Mouse (Mus musculus) midbrain, embryonic 14.5 days (tissue): ENCODE results near the gene Ednra. TPM values are rescaled to one million over a fixed set of nuclear protein-coding genes. Genes with fewer than 3 reads are reported as not detected.
A peak's percentile ranks its signal among the peaks of the same experiment; 100 is the strongest.

Experiments used
- ATAC-seq: fragments of 200-750 bp; cut with Nextera tagmentation; 2 replicates; pipeline ENCODE4 v1.8.0; 2017; ENCODE audit warnings: moderate number of reproducible peaks, moderate library complexity; ENCODE audit not compliant: low FRiP score, low TSS enrichment
- DNase-seq: peaks from one replicate; pipeline ENCODE4 v3.0.0-alpha.2; 2015
- H3K27ac ChIP-seq: fragments of 300-500 bp; sonication (generic); replicated peaks from 2 replicates; pipeline ENCODE4 v1.5.1; 2014; ENCODE audit warnings: mild to moderate bottlenecking, low read depth, low read length, moderate library complexity
- H3K27me3 ChIP-seq: fragments of 300-500 bp; sonication (generic); 2 replicates; pipeline ENCODE4 v1.6.1; 2014; ENCODE audit warnings: low read length, control low read depth, mixed read lengths; ENCODE audit not compliant: control insufficient read depth, insufficient read depth
- H3K36me3 ChIP-seq: fragments of 300-500 bp; sonication (generic); 2 replicates; pipeline ENCODE4 v1.6.1; 2014; ENCODE audit warnings: low read length, control low read depth; ENCODE audit not compliant: control insufficient read depth, insufficient read depth
- H3K4me1 ChIP-seq: fragments of 300-500 bp; sonication (generic); 2 replicates; pipeline ENCODE4 v1.6.1; 2014; ENCODE audit warnings: mild to moderate bottlenecking, antibody characterized with exemption, low read length, control low read depth; ENCODE audit not compliant: control insufficient read depth, insufficient read depth
- H3K4me2 ChIP-seq: fragments of 300-500 bp; sonication (generic); 2 replicates; pipeline ENCODE4 v1.6.1; 2014; ENCODE audit warnings: mild to moderate bottlenecking, low read length, moderate library complexity
- H3K4me3 ChIP-seq: fragments of 300-500 bp; sonication (generic); replicated peaks from 2 replicates; pipeline ENCODE4 v1.5.1; 2014; ENCODE audit warnings: low read depth, low read length
- H3K9ac ChIP-seq: fragments of 300-500 bp; sonication (generic); replicated peaks from 2 replicates; pipeline ENCODE4 v1.6.1; 2014; ENCODE audit warnings: mild to moderate bottlenecking, low read length, moderate library complexity
- H3K9me3 ChIP-seq: fragments of 300-500 bp; sonication (generic); 2 replicates; pipeline ENCODE4 v1.6.1; 2016; ENCODE audit warnings: low read length, control low read depth, mixed read lengths; ENCODE audit not compliant: control insufficient read depth
- WGBS: fragments of 180-500 bp; shearing (Covaris S2); extraction: QIAGEN DNeasy Blood & Tissue Kit; methylation state at CpG from one replicate; pipeline ENCODE4 v1.1.7; 2014; 5-methylcytosine and 5-hydroxymethylcytosine counted together
- polyA plus RNA-seq: library from polyadenylated mRNA; unstranded; fragments of >200 nt; fragmentation: Nextera tagmentation; extraction: Ambion mirVana; gene quantifications from 2 replicates; pipeline ENCODE4 v1.2.1, GENCODE M21; 2014

Ednra gene
- polyA plus RNA-seq, result 3.7 and 7.1 TPM in 2 replicates

DNA sequence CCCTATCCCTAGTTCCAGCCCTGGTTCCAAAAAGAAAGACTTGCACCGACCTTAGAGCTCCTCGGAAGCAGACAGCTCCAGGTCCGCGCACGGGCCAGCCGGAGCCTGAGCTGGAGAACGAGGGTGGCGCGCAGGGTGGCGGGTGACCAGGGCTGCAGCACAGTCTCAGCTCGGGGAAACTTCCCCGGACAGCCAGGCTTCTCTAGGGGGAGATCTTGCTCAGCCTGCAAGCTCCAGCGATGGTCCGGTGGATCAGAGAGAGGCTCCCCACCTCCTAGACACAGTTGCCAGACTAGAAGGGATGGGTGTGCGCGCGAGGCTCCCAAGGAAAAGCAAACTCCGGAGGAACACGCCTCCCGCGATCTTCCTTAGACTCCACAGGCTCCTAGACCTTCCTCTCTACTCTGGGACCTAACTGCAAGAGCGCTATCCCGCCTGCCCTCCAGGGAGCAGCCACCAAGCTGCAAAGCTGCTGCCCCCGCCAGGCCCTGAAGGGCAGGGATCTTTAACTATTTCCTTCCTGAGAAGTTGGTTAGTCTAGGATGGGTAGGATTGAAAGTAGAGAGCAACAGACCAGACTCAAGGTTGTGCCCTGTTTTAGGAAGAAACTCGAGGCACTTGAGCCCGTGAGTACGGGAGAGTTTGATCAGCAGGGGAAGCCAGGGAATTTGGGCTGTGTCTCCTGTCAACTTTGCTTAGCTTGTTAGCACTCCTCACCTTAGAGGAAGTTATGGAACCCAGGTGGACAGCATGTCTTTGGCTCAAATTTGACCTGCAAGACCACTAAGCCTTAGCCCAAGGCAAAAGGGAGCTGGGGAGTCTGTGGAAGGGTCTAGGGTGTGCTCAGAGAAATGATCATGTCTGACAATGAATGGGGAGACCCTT is at the start of gene Ednra:
Gene Ednra, minus strand, starts transcription at position 419 of the 885 bp plus-strand sequence.
- Histone ChIP-seq H3K9ac (peak within 1 kb of the TSS; percentile 36), H3K4me3 (peak within 1 kb of the TSS; percentile 38), H3K27me3 (no peaks in the 10 kb centered on the region), H3K4me2 (peak within 1 kb of the TSS; percentile 82), H3K27ac (0 out of 2 replicates have a peak within 1 kb of the TSS, but pooled peaks have one; percentile 1), H3K36me3 (no peaks in the 10 kb centered on the region), H3K9me3 (no peaks in the 10 kb centered on the region), H3K4me1 (peaks cover 8% of the 10 kb centered on the region; the same call in 1 of the 2 replicates)
- WGBS, result 2% methylated on average over 27 of the region's 27 CpGs
- peak; percentile 60 for DNase-seq
- peak; percentile 59 for ATAC-seq

DNA sequence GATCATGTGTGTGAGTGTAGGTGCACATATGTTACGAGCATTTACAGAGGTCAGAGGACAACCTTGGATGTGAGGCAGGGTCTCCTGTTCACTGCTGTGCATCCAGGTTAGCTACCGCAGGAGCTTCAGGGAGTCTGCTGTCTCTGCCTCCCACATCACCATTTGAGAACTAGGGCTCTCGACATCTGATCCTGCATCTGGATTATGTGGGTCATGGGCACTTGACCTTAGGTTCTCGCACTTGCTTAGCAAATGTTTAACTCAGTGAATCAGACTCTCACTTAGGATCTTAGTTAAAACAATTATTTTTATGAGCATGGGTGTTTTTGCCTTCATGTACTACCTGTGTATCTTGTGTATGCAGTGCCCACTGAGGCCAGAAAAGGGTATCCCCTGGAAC is 49.6 kb upstream of the Ednra start:
- Histone ChIP-seq H3K27me3 (no peaks in the 10 kb centered on the region), H3K4me2 (no peak overlapping the region), H3K27ac (no peak overlapping the region), H3K4me3 (no peak overlapping the region), H3K9ac (no peak overlapping the region), H3K9me3 (no peaks in the 10 kb centered on the region), H3K4me1 (no peaks in the 10 kb centered on the region), H3K36me3 (no peaks in the 10 kb centered on the region)
- 89% methylated on average over 4 of the region's 4 CpGs for WGBS
- ATAC-seq (no peak), DNase-seq (no peak)

DNA sequence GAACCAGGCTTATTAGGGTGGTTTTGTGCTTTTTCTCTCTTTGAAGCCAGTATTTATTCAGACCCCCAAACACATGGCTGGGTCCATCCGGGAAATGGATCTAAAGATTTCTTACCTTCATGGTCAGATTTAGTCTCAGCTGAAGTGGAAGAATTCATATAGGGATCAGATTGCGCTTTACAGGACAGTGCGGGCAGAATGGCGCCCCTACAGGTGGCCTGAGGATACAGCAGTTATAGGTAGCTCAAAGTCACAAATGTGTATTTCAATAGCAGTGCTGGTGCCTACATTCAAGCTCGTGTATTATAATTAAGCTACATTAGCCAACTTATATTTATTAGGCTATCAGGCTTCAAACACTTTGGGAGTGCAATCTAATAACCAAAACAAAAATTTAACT is 49.0 kb upstream of the Ednra start:
- WGBS, result 79% methylated on average over 5 of the region's 5 CpGs
- Histone ChIP-seq H3K27ac (no peak overlapping the region), H3K9ac (no peak overlapping the region), H3K4me2 (no peak overlapping the region), H3K4me1 (no peaks in the 10 kb centered on the region), H3K36me3 (no peaks in the 10 kb centered on the region), H3K9me3 (no peaks in the 10 kb centered on the region), H3K27me3 (no peaks in the 10 kb centered on the region), H3K4me3 (no peak overlapping the region)
- DNase-seq (no peak), ATAC-seq (no peak)

DNA sequence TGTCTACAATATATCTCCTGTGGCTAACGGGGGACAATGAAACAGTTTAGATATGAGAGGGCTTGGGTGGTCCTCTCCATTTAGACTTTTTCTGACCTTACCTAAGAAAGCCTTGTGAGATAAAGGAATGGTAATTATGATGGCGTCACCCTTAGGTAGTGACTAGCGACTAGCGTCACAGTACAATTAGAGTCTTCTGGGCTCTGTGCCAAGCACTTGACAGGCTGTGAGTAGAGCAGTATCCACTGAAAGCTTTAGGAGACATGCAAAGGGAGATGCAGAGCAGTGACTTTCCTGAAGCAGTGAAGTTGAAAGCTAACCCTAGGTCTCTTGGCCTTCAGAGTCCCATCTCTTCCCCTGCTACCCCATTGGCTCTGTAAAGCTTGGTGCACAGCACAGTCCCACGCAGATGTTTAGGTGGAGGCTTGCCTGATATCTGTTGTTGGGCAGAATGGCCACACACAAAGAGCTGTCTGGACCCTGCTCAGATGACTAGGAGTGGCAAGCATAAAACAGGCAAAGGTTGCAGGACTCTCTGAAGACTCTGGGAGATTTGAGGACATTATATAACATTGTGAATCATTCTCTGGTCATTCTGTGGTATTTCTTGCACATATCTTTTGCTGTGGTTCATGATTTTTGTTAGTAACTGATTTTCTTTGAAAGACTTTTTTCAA is 48.1 kb upstream of the Ednra start:
- Histone ChIP-seq H3K9ac (no peak overlapping the region), H3K9me3 (no peaks in the 10 kb centered on the region), H3K4me1 (no peaks in the 10 kb centered on the region), H3K27me3 (no peaks in the 10 kb centered on the region), H3K4me2 (no peak overlapping the region), H3K36me3 (no peaks in the 10 kb centered on the region), H3K27ac (no peak overlapping the region), H3K4me3 (no peak overlapping the region)
- WGBS, result 56% methylated on average over 5 of the region's 5 CpGs
- DNase-seq (peak; percentile 55), ATAC-seq (peak; percentile 29; the same call in 1 of the 2 replicates)

DNA sequence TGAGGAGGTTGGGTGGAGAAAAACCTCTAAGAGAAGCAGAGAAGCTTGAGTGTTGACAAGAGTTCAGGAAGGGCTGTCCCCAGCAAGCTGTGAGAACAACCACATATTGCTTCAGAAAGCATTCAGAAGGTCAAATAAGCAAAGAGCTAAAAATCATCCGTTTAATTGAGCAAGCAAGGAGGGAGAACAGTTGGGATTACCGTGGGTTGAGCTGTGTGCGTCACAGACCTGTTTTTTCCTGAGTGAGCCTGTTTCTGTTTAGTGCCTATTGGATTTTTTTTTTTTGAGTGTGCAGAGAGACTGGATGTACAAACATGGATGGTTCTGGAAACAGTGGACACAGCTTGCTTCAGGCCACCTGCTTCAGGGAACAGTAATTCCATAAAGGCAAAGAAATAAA is 46.7 kb upstream of the Ednra start:
- Histone ChIP-seq H3K9ac (no peak overlapping the region), H3K4me3 (no peak overlapping the region), H3K27ac (no peak overlapping the region), H3K4me2 (no peak overlapping the region), H3K4me1 (no peaks in the 10 kb centered on the region), H3K9me3 (no peaks in the 10 kb centered on the region), H3K36me3 (no peaks in the 10 kb centered on the region), H3K27me3 (no peaks in the 10 kb centered on the region)
- no peak for DNase-seq
- 89% methylated on average over 3 of the region's 3 CpGs for WGBS
- ATAC-seq, result no peak

DNA sequence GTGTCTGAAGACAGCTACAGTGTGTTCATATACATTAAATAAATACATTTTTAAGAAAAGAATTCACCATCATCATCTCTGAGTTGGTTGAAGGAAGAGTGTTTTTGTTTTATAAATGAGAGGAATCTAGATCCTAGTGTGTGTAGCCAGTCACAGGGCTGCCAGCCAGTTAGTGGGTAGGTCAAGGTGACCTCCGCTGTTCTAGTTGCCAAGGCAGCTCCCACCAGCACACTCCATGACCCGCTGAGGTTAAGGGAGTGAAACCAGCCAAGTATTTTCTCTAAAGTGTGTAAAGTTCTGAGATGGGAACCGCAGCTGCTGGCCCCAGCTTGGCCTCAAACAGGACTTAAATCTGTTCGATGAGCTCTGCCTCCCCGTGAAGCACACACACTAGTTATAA is 44.7 kb upstream of the Ednra start:
- WGBS, result 95% methylated on average over 5 of the region's 5 CpGs
- Histone ChIP-seq H3K9me3 (no peaks in the 10 kb centered on the region), H3K4me1 (no peaks in the 10 kb centered on the region), H3K27ac (no peak overlapping the region), H3K27me3 (no peaks in the 10 kb centered on the region), H3K9ac (no peak overlapping the region), H3K4me3 (no peak overlapping the region), H3K36me3 (no peaks in the 10 kb centered on the region), H3K4me2 (no peak overlapping the region)
- no peak for ATAC-seq
- no peak for DNase-seq

DNA sequence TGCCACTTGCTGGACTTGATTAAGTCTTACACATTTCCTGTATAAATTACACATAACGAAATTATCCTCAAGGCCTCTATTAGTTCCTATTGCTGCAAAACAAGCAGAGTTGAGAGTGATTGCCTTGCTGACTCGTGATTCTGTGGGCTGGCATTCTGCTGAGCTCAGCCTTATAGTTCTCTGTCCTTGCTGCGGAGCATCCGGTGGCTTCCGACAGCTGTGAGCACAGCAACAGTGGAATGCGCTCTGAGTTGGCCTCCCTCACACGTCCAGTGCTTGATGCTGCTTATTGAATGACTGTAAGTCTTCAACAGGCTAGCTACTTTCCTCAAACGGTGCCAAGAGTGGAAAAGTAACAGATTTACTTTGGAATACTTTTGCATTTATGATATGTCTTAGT is 40.0 kb upstream of the Ednra start:
- H3K27me3 ChIP-seq, result no peaks in the 10 kb centered on the region
- WGBS, result 86% methylated on average over 8 of the region's 8 CpGs
- H3K4me2 ChIP-seq, result no peak overlapping the region
- ATAC-seq (no peak), DNase-seq (no peak)
- H3K9me3 ChIP-seq, result no peaks in the 10 kb centered on the region
- no peak overlapping the region for H3K4me3 ChIP-seq
- no peak overlapping the region for H3K27ac ChIP-seq
- no peak overlapping the region for H3K9ac ChIP-seq
- H3K4me1 ChIP-seq, result no peaks in the 10 kb centered on the region
- H3K36me3 ChIP-seq, result no peaks in the 10 kb centered on the region

DNA sequence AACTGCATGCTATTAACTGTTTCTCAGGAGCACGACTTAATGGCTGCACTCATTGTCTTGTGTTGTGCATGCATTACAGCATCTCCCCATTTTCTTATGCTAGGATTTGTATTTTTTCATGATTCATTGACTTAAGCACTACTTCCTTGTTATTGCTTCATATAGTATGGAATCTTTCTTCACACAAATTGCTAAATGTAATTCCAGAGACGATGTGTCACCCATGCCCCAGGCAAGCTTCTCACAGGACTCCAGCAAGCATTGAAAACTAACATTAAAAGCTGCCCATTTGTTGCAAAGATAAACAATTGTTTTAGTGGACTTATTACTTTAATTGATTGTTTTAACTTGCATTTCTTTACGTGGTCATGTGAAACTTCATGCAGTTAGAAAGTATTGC is 38.7 kb upstream of the Ednra start:
- Histone ChIP-seq H3K4me2 (no peak overlapping the region), H3K27me3 (no peaks in the 10 kb centered on the region), H3K4me3 (no peak overlapping the region), H3K36me3 (no peaks in the 10 kb centered on the region), H3K4me1 (no peaks in the 10 kb centered on the region), H3K9ac (no peak overlapping the region), H3K27ac (no peak overlapping the region), H3K9me3 (no peaks in the 10 kb centered on the region)
- ATAC-seq, result no peak
- DNase-seq, result no peak
- WGBS, result 79% methylated on average over 3 of the region's 3 CpGs
